Mouse (Mus musculus): ENCODE measurements around the gene Aoc1. TPM values are rescaled to one million over a fixed set of nuclear protein-coding genes. Genes with fewer than 3 reads are reported as not detected.

Aoc1 gene
- polyA plus RNA-seq (2011; ENCODE audit: insufficient read length, low read depth, missing spikeins): not detected in 2 replicates

GRCm38 (mm10) chr6:48872596-48872995 is at the start of gene Aoc1:
TSS of gene Aoc1 (plus strand) at chr6:48872896.
- no peaks in the 10 kb centered on the region for H3K4me1 ChIP-seq (ENCODE audit: control insufficient read depth, insufficient read depth, low read length)
- TF ChIP-seq CTCF (IDR thresholded peaks at IDR 0.05; ENCODE audit: borderline replicate concordance, insufficient read depth, low read length) (no peak), POLR2A (IDR thresholded peaks at IDR 0.05; ENCODE audit: low read depth, low read length) (no peak)
- no peak within 1 kb of the TSS for H3K27ac ChIP-seq (ENCODE audit: insufficient read depth, low read length)
- no peak within 1 kb of the TSS for H3K4me3 ChIP-seq (ENCODE audit: insufficient read depth, low read length)

- H3K4me1 ChIP-seq (ENCODE audit: control insufficient read depth, insufficient read depth, low read length): no peaks in the 10 kb centered on the region; the same call in 1 of the 2 replicates
- H3K27ac ChIP-seq (ENCODE audit: insufficient read depth, low read length): no peak overlapping the region
- no peak overlapping the region for H3K4me3 ChIP-seq (ENCODE audit: insufficient read depth, low read length)
- TF ChIP-seq CTCF (IDR thresholded peaks at IDR 0.05; ENCODE audit: borderline replicate concordance, insufficient read depth, low read length) (no peak), POLR2A (IDR thresholded peaks at IDR 0.05; ENCODE audit: low read depth, low read length) (no peak)
These were observed 47.7 kb upstream of the Aoc1 start for GRCm38 (mm10) chr6:48825016-48825415.

- TF ChIP-seq CTCF (IDR thresholded peaks at IDR 0.05; ENCODE audit: borderline replicate concordance, insufficient read depth, low read length): no peak
- Histone ChIP-seq H3K4me3 (ENCODE audit: insufficient read depth, low read length) (no peak overlapping the region), H3K27ac (ENCODE audit: insufficient read depth, low read length) (no peak overlapping the region), H3K4me1 (ENCODE audit: control insufficient read depth, insufficient read depth, low read length) (no peaks in the 10 kb centered on the region; the same call in 1 of the 2 replicates)
These were observed 43.7 kb upstream of the Aoc1 start for GRCm38 (mm10) chr6:48828976-48829375.

GRCm38 (mm10) chr6:48829651-48830050 is 43.0 kb upstream of the Aoc1 start:
- Histone ChIP-seq H3K4me3 (ENCODE audit: insufficient read depth, low read length) (no peak overlapping the region), H3K27ac (ENCODE audit: insufficient read depth, low read length) (0 out of 2 replicates have a peak overlapping the region, but pooled peaks have one; percentile 32), H3K4me1 (ENCODE audit: control insufficient read depth, insufficient read depth, low read length) (no peaks in the 10 kb centered on the region; the same call in 1 of the 2 replicates)
- TF ChIP-seq CTCF (IDR thresholded peaks at IDR 0.05; ENCODE audit: borderline replicate concordance, insufficient read depth, low read length) (no peak), POLR2A (IDR thresholded peaks at IDR 0.05; ENCODE audit: low read depth, low read length) (no peak)

GRCm38 (mm10) chr6:48830241-48830640 is 42.5 kb upstream of the Aoc1 start:
- no peak for TF ChIP-seq POLR2A (IDR thresholded peaks at IDR 0.05; ENCODE audit: low read depth, low read length)
- no peak for TF ChIP-seq CTCF (IDR thresholded peaks at IDR 0.05; ENCODE audit: borderline replicate concordance, insufficient read depth, low read length)
- no peaks in the 10 kb centered on the region; the same call in 1 of the 2 replicates for H3K4me1 ChIP-seq (ENCODE audit: control insufficient read depth, insufficient read depth, low read length)
- no peak overlapping the region for H3K27ac ChIP-seq (ENCODE audit: insufficient read depth, low read length)
- H3K4me3 ChIP-seq (ENCODE audit: insufficient read depth, low read length): no peak overlapping the region

GRCm38 (mm10) chr6:48831141-48831540 is 41.6 kb upstream of the Aoc1 start:
- H3K4me3 ChIP-seq (ENCODE audit: insufficient read depth, low read length): no peak overlapping the region
- no peaks in the 10 kb centered on the region; the same call in 1 of the 2 replicates for H3K4me1 ChIP-seq (ENCODE audit: control insufficient read depth, insufficient read depth, low read length)
- TF ChIP-seq CTCF (IDR thresholded peaks at IDR 0.05; ENCODE audit: borderline replicate concordance, insufficient read depth, low read length) (no peak), POLR2A (IDR thresholded peaks at IDR 0.05; ENCODE audit: low read depth, low read length) (peak; percentile 5; the same call in 1 of the 2 replicates)
- H3K27ac ChIP-seq (ENCODE audit: insufficient read depth, low read length): no peak overlapping the region

GRCm38 (mm10) chr6:48832426-48832825 is 40.3 kb upstream of the Aoc1 start:
- Histone ChIP-seq H3K4me3 (ENCODE audit: insufficient read depth, low read length) (no peak overlapping the region), H3K27ac (ENCODE audit: insufficient read depth, low read length) (no peak overlapping the region)

GRCm38 (mm10) chr6:48833515-48833914 is 39.2 kb upstream of the Aoc1 start:
- no peak overlapping the region for H3K27ac ChIP-seq (ENCODE audit: insufficient read depth, low read length)
- TF ChIP-seq CTCF (IDR thresholded peaks at IDR 0.05; ENCODE audit: borderline replicate concordance, insufficient read depth, low read length): no peak
- TF ChIP-seq POLR2A (IDR thresholded peaks at IDR 0.05; ENCODE audit: low read depth, low read length): no peak
- no peaks in the 10 kb centered on the region; the same call in 1 of the 2 replicates for H3K4me1 ChIP-seq (ENCODE audit: control insufficient read depth, insufficient read depth, low read length)
- no peak overlapping the region for H3K4me3 ChIP-seq (ENCODE audit: insufficient read depth, low read length)

More at GRCm38 (mm10) chr6:48832426-48832825, 40.3 kb upstream of the Aoc1 start:
- TF ChIP-seq CTCF (IDR thresholded peaks at IDR 0.05; ENCODE audit: borderline replicate concordance, insufficient read depth, low read length) (no peak), POLR2A (IDR thresholded peaks at IDR 0.05; ENCODE audit: low read depth, low read length) (no peak)
- H3K4me1 ChIP-seq (ENCODE audit: control insufficient read depth, insufficient read depth, low read length): no peaks in the 10 kb centered on the region; the same call in 1 of the 2 replicates

- H3K4me3 ChIP-seq (ENCODE audit: insufficient read depth, low read length): no peak overlapping the region
- no peak overlapping the region for H3K27ac ChIP-seq (ENCODE audit: insufficient read depth, low read length)
- TF ChIP-seq POLR2A (IDR thresholded peaks at IDR 0.05; ENCODE audit: low read depth, low read length) (no peak), CTCF (IDR thresholded peaks at IDR 0.05; ENCODE audit: borderline replicate concordance, insufficient read depth, low read length) (no peak)
- no peaks in the 10 kb centered on the region for H3K4me1 ChIP-seq (ENCODE audit: control insufficient read depth, insufficient read depth, low read length)
These were observed 37.5 kb upstream of the Aoc1 start for GRCm38 (mm10) chr6:48835241-48835640.

GRCm38 (mm10) chr6:48836146-48836545 is 36.5 kb upstream of the Aoc1 start:
- Histone ChIP-seq H3K27ac (ENCODE audit: insufficient read depth, low read length) (no peak overlapping the region), H3K4me3 (ENCODE audit: insufficient read depth, low read length) (no peak overlapping the region), H3K4me1 (ENCODE audit: control insufficient read depth, insufficient read depth, low read length) (no peaks in the 10 kb centered on the region)
- TF ChIP-seq CTCF (IDR thresholded peaks at IDR 0.05; ENCODE audit: borderline replicate concordance, insufficient read depth, low read length) (no peak), POLR2A (IDR thresholded peaks at IDR 0.05; ENCODE audit: low read depth, low read length) (no peak)
